Mouse (Mus musculus) left cerebral cortex, postnatal 10 days (tissue): ENCODE measurements around the gene Pink1. TPM values are rescaled to one million over a fixed set of nuclear protein-coding genes. Genes with fewer than 3 reads are reported as not detected.

Experiments used
- DNase-seq, 2 experiments: peaks; one replicate each; pipeline ENCODE4 v3.0.0; 2021 to 2022; ENCODE audit warnings: low spot score in 2 of 2, mixed read lengths in 1 of 2; ENCODE audit errors: extremely low spot score in 1 of 2
- intact Hi-C: fragments of 180-260 bp; cut with DNase I; formaldehyde crosslinking; loops from one replicate; pipeline ENCODE4 v1.15.1; 2025
- total RNA-seq, 2 experiments: library from RNA; stranded (reverse); gene quantifications; 2 replicates each; pipeline ENCODE4 v1.2.3; 2021

The Pink1 gene
- 100 to 1,000 TPM; 148 to 152 TPM for total RNA-seq

DNA sequence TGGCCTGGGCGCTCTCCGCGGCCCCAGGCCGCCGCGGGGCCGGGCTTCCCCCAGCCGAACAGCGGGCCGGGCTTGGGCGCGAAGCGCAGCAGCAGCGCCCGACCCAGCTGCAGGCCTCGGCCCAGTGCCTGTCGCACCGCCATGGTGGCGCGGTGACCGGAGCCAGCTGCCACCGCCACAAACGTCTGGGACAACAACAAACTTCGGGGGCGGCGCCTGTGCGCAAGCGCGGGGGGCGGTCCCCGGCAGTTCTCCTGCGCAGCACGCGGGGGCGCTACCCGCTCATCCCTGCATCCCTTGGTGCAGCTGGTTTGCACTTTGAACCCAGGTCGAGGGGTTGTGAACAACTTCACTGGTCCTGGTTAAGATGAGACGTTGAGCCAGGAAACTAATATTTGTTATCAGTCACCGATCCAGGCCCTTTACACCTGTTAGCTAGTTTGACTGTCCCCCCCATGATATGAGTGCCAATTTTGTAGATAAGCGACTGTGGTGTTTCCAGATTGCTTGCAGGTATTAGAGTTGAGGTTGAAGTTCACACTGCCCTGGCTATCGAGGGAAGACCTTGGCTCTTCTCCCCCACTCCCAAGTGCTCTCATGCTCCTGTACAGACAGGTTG, at the start of gene Pink1:
TSS of gene Pink1 (minus strand) at position 231 of the 619 bp plus-strand sequence.
- intact Hi-C loops, result loop anchor here (5.0 kb wide), 1 partner anchor 51 kb away; no protein-coding TSS in a partner anchor

DNA sequence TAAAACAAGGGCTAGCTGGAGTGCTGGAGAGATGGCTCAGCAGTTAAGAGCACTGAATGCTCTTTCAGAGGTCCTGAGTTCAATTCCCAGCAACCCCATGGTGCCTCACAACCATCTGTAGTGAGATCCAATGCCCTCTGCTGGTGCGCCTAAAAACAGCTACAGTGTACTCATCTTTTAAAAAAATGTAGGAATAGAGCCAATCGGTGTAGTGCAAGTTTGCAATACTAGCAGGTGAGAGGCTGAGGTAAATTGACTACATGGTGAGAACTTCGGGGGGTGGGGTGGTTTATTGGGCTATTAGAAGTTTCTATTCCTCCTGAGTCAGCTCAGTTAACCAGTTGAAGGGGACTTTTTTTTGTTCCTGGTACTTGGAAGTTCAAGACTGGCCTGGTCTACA, 49.0 kb upstream of the Pink1 start:
- intact Hi-C loops, result loop anchor here (5.0 kb wide), 1 partner anchor 48 kb away; the partner anchor contains the start of gene Pink1

More for the DNA sequence above, at the start of gene Pink1:
- peak; percentile 86 to 93 for DNase-seq

DNA sequence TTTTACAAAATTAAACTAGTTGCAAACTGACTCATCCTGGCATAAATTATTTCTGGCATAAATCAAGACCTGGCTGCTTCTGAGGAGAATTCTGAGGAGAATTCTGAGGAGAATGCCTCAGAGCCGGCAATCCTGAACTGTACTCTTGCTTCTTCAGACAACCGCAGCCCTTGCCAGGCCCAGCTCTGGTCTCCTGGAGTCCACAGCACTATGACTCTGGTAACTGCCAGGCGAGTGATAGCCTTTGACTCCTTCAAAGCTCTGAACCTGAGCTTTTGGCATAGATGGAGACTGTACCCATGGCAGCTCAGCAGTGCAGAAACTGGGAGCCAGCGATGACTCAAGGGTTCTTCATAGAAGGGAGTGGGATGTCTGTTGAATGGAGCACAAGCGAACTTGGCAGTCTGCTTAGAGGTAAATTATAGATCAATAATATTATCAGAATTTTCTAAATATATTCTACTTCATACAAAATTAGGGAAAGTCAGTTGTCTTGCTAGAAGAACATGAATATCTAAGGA, 44.9 kb upstream of the Pink1 start:
- intact Hi-C loops, result no loop called here
- no peak for DNase-seq

More for the DNA sequence above, 49.0 kb upstream of the Pink1 start:
- no peak for DNase-seq

DNA sequence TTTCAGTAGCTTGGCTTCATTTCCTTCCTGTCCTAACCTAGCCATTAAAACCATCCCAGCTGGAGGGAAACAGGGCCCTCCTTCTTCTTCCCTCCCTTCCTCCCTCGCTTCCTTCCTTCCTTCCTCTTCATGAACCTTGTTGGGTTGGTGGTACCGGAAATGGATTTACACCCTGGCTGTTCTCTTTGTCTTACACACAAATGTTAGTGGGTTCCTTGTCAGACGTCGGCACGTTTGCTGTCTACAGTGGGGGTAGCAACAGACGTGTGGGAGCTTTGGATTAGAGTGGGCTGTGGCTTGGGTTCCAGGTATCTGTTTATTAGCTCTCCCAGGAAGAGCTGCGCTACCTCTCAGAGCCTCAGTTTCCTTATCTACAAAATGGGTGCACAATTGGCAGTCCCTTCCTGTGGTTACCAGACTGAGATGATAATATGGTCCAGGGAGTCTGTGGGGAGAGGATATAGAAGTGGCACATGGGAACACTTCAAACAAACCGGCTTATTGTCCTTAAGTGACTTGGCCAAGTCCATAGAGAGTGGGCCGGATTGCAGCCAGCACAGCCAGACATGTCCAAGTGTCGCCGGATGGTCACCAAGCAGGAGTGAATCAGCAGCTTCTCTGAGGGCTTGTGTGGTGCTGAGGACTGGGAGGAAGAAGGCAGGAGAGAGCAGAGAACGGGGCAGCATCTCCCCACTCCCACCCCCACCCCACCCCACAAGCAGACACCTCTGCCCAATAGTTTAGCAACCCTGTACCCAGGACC, 42.6 kb upstream of the Pink1 start:
- intact Hi-C loops, result no loop called here

DNA sequence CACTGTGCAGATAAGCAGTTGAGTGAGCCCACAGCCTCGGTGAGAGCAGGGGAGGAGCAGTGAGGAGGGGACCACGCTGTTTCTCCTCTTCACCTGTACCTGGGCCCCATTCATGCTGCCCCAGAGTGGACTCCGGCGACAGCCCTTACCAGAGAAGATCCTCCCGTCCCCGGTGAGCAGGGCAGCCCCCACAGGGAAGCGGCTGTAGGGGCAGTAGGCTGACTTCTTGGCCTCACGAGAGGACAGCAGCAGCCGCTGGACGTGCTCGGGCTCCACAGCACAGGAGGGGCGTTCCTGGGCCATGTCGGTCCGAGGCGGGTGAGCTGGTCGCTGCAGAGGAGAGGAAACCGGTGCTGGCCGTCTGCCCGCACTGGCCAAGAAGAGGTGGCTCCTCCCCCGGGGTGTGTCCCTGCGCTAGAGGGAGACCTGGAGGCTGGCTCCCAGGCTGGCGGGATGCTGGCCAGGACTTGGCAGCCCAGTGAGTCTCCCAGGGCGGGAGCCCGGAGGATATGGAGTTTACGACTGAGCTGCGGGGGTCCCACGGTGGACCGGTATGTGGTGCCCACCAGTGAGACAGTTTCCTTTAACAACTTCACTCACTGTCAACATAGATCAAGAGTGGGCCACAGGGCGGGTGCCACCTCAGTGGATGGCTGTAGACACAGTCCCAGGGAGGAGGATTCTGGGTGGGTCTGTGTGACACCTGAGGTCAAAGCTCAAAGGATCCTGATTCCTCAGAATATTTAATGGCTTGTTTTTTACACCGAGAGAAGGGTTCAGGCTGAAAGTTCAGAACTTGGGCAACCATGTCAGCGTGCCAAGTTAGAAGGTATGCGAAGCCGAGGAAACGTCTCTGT, 41.8 kb upstream of the Pink1 start, which contains the start of gene Cda:
TSS of gene Cda (minus strand) at position 352 of the 857 bp plus-strand sequence.
- intact Hi-C loops, result no loop called here
- peak in 1 of 2 experiments; percentile 90 for DNase-seq

More for the DNA sequence above, 42.6 kb upstream of the Pink1 start:
- DNase-seq, result no peak

DNA sequence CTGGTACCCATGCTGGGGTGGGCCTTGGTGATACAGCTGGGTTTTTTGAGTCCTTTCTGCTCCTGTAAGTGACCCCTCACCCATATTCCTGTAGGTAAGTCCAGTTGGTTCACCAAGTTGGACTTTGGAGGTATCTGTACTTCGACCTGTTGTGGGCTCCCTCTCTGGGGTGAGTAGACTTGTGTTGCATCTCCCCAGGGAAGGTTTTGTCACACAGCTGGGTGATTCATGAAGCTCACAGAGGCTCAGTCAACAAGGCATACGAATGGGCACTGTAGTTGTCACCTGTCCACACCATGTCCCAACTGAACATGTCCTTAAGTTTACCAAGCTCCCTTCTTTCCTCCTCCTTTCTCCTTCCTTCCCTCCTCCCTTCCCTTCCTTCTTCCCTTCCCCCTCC, 40.5 kb upstream of the Pink1 start:
- intact Hi-C loops, result no loop called here

DNA sequence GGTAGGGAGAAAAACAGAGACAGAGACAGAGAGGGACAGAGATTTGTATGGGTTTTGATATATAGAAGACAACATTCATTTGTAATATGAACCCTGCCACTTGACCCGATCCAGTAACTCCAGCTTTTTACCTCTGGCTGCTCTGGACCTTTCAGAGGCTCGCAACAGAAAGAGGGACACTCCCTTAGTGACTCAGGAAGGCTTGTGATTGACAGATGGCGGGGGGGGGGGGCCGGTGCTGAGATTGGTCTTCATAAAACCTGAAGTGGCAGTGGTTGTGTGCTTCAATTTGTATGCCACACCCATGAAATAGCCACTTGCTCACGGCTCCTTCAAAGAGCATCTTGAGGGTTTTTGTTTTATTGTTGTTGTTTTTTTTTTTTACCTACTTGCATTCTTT, 37.4 kb upstream of the Pink1 start:
- intact Hi-C loops, result no loop called here
- DNase-seq, result no peak

More for the DNA sequence above, 40.5 kb upstream of the Pink1 start:
- DNase-seq, result no peak

DNA sequence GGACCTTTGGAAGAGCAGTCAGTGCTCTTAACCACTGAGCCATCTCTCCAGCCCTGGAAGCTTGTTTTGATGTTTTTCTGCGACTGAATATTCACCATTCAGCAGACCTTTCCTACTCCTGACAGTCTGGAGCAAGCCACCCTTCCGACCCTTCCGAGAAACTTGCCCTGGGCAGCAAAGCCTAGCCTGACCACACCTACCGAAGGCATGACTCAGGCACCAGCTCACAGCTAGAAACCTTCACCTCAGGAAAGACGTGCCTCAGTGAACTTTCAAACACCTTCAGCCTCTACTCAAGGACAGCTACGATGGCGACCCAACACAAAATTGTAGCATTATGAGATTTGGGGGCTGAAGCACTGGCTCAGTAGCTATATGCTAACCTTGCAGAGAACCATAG, 36.8 kb upstream of the Pink1 start:
- DNase-seq, result no peak
- intact Hi-C loops, result no loop called here

DNA sequence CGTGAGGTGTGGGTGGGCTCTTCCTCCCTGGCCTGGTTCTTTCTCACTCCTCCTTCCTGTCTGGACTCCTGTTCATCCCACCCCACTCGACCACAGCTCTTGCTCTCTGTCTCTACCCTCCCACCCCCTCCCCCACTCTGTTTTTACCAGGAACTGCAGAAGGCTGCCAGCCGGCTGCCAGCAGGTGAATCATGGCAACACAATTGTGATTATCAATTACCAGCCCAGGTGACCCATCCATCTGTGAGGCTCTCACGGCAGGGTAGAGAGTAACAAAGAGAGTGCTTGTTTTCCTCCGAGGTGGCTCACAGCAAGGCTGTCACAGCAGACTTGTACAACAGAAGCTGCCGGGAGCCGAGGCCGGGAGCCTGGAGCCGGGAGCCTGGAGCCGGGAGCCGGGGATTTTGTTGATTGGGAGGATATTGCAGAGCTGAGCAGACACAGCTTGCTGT, 35.3 kb upstream of the Pink1 start:
- intact Hi-C loops, result no loop called here
- DNase-seq, result no peak

DNA sequence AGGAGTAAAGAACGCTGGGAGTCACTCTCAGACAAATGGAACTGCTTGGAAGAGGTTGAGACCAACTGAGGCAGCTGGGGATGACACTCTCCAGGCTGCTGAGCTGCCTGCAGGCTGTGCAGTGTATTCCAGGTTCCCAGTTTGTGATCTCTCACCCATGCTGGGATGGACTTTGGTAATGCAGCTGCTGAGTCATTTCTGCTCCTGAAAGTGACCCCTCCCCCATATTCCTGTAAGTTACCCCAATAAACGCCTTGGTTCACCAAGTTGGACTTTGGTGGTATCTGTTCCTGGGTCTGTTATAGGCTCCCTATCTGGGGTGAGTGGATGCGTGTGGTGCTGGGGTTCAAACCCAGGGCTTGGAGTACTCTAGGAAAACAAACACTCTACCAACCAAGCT, 32.1 kb upstream of the Pink1 start:
- intact Hi-C loops, result no loop called here

DNA sequence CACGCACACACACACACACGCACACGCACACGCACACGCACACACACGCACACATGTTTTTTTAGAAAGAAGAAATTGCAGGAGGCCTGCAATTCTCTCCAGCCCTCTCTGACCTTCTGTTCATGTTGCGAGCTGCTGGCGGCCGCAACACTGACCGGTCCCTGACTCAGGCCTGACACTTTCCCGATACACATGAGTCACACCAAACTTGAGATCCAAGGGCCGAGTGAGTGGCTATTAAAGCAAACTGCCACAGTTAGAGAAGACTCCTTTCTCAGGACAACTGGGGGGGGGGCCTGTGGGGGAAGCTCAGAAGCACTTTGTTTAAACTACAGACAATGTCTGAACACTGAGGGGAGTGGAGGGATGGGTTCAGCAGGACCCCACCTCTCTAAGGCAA, 30.4 kb upstream of the Pink1 start:
- no peak for DNase-seq
- intact Hi-C loops, result no loop called here

More for the DNA sequence above, 32.1 kb upstream of the Pink1 start:
- DNase-seq, result no peak

DNA sequence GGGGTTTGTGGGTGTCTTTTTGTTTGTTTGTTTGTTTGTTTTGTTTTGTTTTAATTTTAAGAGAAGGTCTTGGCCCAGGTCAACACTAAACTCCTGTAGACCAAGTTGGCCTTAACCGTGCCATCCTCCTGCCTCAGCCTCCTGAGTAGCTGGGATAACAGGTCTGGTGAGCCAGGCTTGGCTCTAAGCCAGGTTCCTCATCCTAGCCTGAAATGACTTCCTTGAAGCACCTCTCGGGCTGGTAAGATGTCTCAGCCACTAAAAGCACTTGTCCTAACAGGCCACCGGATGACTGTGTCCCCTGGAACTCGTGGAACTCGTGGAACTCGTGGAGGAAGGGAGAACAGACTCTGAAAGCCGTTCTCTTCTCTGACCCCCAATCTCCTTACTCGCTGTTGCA, 30.0 kb upstream of the Pink1 start:
- intact Hi-C loops, result no loop called here
- no peak for DNase-seq

DNA sequence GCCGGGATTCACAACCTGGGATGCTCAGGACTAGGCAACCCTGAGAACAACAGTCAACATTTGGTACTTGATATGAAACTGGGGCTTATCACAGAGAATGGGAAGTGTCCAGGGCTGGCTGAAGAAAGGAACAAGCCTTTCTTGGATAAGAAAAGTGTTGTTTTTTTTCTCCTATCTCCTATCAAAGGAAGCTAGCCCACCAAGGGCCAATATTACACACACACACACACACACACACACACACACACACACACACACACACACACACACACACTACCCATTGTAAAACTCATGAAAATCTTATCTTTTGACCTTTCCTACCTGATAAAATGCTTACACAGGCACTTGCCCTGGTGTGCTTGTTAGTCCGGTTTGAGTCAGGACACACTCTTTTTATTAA, 29.4 kb upstream of the Pink1 start:
- DNase-seq, result no peak
- intact Hi-C loops, result no loop called here

DNA sequence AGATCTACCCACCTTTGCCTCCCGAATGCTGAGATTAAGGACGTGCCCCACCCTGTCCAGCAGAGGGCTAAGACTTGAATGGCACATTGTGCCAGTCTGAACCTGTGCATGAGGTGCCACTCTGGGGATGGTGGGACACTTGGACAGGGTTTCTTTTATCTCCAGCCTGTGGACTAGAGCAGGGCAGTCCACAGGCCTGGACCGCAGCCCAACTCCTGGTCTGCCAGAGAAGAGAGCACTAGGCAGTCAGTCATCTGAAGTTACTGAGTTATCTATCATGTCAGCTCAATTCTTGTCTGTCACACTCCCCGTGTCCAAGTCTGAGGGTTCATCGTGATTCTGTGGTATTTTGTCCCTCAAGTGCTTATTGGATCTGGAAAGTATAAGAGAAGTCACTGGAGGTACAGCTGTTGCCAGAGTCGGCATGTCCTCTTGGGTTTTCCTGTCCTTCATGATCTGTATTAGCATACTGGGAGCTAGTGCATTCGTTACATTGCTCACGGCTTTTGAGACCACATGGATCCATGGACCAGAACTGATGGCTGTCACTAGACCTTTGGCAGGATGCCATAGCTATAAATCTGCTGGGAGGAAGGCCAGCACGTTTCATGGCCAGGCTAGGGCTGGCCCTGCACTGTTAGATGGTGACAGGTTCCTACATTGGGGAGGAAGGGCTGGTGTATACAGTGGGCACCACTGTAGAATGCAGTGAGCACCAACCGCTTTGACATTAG, 27.5 kb upstream of the Pink1 start:
- DNase-seq, result no peak
- intact Hi-C loops, result no loop called here

DNA sequence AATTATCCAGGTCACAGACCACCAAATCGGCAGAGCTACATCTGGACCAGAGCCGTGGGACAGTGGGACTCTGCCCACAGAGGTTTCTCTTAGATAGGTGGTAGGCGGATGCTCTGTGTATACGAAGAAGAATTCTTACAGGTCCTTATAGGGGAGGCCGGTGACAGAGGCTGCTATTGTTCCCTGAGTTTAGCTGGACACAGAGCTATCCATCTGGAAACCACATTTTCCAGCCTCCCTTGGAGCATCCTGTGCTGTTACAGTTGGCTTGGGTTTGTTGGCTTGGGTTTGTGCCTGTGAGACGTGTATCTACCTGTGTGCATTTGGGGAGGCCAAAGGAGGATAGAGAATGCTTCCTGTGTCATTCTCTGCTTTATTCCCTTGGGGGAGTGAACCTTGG, 26.6 kb upstream of the Pink1 start:
- intact Hi-C loops, result no loop called here
- no peak for DNase-seq

DNA sequence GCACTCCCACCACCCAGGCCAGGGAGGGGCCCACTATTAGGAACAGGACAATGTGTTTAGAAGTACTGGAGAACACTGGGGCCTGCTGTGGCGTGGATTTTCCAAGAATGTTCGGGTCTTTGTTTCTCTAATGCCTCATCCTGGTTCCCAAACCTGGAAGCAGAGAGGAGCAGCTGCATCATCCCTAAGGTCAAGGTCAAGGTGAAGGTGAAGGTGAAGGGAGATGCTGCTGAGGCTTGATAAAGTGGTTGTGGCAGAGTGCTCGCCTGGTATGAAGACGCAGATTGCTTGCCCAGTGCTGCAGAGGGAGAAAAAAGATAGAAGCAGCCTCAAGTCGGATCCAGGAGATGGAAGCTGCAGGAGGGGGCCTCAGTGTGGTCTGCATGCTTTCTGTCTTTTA, 25.7 kb upstream of the Pink1 start:
- intact Hi-C loops, result no loop called here

DNA sequence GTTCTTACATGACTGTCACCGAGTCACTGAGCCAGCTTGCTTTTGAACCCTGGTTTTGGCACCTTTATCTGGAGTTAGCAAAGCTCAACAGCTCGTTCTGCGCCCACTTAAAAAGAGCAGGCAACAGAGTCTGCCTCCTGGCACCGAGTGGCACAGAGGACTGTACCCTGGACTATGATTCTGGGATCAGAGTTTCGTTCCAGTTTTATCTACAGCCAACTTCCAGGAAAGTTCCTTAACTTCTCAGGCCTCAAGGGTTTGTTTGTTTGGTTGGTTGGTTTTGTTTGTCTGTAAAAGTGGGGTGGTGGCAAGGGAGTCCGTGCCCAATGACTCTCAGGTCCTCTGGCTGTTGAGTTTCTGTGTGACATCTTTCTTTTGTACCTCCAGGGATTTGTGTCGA, 22.6 kb upstream of the Pink1 start:
- intact Hi-C loops, result no loop called here
- no peak for DNase-seq

More for the DNA sequence above, 25.7 kb upstream of the Pink1 start:
- no peak for DNase-seq

DNA sequence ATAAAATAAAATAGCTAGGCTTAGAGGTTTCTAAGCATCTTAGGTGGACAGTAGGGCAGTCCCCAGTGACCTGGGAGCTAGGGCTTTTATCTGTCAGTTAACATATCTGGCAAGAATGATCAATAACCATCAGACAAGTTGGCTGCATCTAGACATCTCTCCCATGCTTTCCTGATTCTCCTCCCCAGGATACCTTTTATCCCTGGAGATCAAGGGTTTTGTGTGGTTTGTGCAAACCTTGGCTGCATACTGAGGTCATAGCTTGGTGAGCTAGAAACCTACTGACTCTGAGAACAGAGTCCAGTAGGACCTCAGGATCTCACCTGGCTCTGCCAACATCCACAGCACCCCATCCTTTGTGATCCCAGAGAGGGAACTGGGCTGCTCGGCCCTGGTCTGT, 21.2 kb upstream of the Pink1 start:
- intact Hi-C loops, result no loop called here
- DNase-seq, result no peak
